Mouse (Mus musculus) erythroblast, embryonic 14.5 days (primary cell): Measurements from ENCODE around the gene H2afy2.

Experiments
- GATA1 ChIP-seq: IDR thresholded peaks from 2 replicates; pipeline ENCODE4 v1.6.1; 2012; ENCODE audit warnings: low read length, inconsistent platforms, mixed read lengths
- TAL1 ChIP-seq: IDR thresholded peaks from 3 replicates; pipeline ENCODE4 v1.6.1; 2012; ENCODE audit warnings: low read length, inconsistent platforms, mixed read lengths

- TF ChIP-seq TAL1 (no peak), GATA1 (no peak)
Measured at GRCm38 (mm10) chr10:61706412-61707375, 77.3 kb downstream of the H2afy2 start.
